Mouse (Mus musculus): Measurements from ENCODE around the gene Wsb2. TPM values are rescaled to one million over a fixed set of nuclear protein-coding genes. Genes with fewer than 3 reads are reported as not detected.

Wsb2 gene
- total RNA-seq, 1 experiment = 76.7 TPM

GRCm38 (mm10) chr5:117417442-117417841 is 60.3 kb downstream of the Wsb2 start:
- H3K4me1 ChIP-seq (ENCODE audit: control insufficient read depth in 2 of 2, insufficient read depth in 2 of 2, low read length in 2 of 2, poor library complexity in 1 of 2) = peaks cover 0 to 6% of the 10 kb centered on the region in 2 experiments; a peak in 1 of 4 replicates
- H3K27ac ChIP-seq (ENCODE audit: insufficient read depth, low read depth, low read length, poor library complexity, severe bottlenecking) = no peak overlapping the region
- in situ Hi-C loops (cut with MboI; ENCODE audit: low sequenced_read_pairs in 2 of 2, unreplicated experiment in 2 of 2) = no loop called here
- H3K9ac ChIP-seq (ENCODE audit: insufficient read depth, low read depth, low read length, poor library complexity, severe bottlenecking) = no peak overlapping the region
- DNase-seq (ENCODE audit: low read depth, low spot score) = no peak
- no peak overlapping the region for H3K4me3 ChIP-seq (ENCODE audit: insufficient read depth in 1 of 2, low read depth in 1 of 2, low read length in 2 of 2, poor library complexity in 1 of 2, severe bottlenecking in 1 of 2)
- TF ChIP-seq MAFK (IDR thresholded peaks at IDR 0.05; ENCODE audit: insufficient read depth, low read depth, low read length) (no peak), ZNF384 (IDR thresholded peaks at IDR 0.05; ENCODE audit: low read depth, low read length) (no peak), ZC3H11A (IDR thresholded peaks at IDR 0.05; ENCODE audit: borderline replicate concordance, low read depth, low read length) (no peak), CHD2 (IDR thresholded peaks at IDR 0.05; ENCODE audit: low read depth, low read length) (no peak), HCFC1 (IDR thresholded peaks at IDR 0.05; ENCODE audit: borderline replicate concordance, insufficient read depth, low read length) (no peak)
- H3K36me3 ChIP-seq (ENCODE audit: control insufficient read depth, insufficient read depth, low read length, poor library complexity, severe bottlenecking) = 0 out of 2 replicates have a peak, but pooled peaks cover 1% of the 10 kb centered on the region
- no peaks in the 10 kb centered on the region for H3K9me3 ChIP-seq (ENCODE audit: control insufficient read depth, insufficient read depth, low read depth, low read length)

Other genes starting within 250 kb of the Wsb2 start
- 58.7 and 61.6 TPM in 2 replicates for gene Suds3, start 241.2 kb upstream of the Wsb2 start, total RNA-seq (2012; rRNA removed)
- 6.9 and 10.0 TPM in 2 replicates for gene Taok3, start 237.2 kb upstream of the Wsb2 start, total RNA-seq (2012; rRNA removed)
- 367 and 381 TPM in 2 replicates for gene Pebp1, start 69.7 kb upstream of the Wsb2 start, total RNA-seq (2012; rRNA removed)
- 11.7 and 25.7 TPM in 2 replicates for gene Vsig10, start 38.2 kb upstream of the Wsb2 start, total RNA-seq (2012; rRNA removed)
- 173 and 188 TPM in 2 replicates for gene Rfc5, start 31.7 kb downstream of the Wsb2 start, total RNA-seq (2012; rRNA removed)
- 0.67 and 1.2 TPM in 2 replicates for gene Ksr2, start 56.7 kb downstream of the Wsb2 start, total RNA-seq (2012; rRNA removed)

Data from ES-E14 (cell line).